Mouse (Mus musculus) liver, embryonic 14.5 days (tissue): ENCODE data around the gene Tnrc6c.

Experiments
- CTCF ChIP-seq: IDR thresholded peaks from 2 replicates; pipeline ENCODE4 v1.5.1; 2016; ENCODE audit warnings: antibody characterized with exemption, low read depth, control low read depth
- EP300 ChIP-seq: IDR thresholded peaks from 2 replicates; pipeline ENCODE4 v1.6.1; 2016; ENCODE audit warnings: antibody characterized with exemption, low read depth

- TF ChIP-seq EP300 = no peak
- TF ChIP-seq CTCF = no peak
Measured at GRCm38 (mm10) chr11:117728841-117729240, 74.8 kb downstream of the Tnrc6c start.
